Mouse (Mus musculus) cerebellum, adult 2 months (tissue): ENCODE data around the gene Cars.

Experiments used
- CTCF ChIP-seq: fragments of 200-500 bp; IDR thresholded peaks from 2 replicates; pipeline ENCODE4 v1.5.1; 2011; ENCODE audit warnings: low read depth, mild to moderate bottlenecking, control low read depth, low read length, moderate library complexity, borderline replicate concordance; ENCODE audit not compliant: insufficient read depth
- POLR2A ChIP-seq: fragments of 200-500 bp; IDR thresholded peaks from 2 replicates; pipeline ENCODE4 v1.6.1; 2011; ENCODE audit warnings: low read length, control low read depth, borderline replicate concordance; ENCODE audit not compliant: insufficient read depth

DNA sequence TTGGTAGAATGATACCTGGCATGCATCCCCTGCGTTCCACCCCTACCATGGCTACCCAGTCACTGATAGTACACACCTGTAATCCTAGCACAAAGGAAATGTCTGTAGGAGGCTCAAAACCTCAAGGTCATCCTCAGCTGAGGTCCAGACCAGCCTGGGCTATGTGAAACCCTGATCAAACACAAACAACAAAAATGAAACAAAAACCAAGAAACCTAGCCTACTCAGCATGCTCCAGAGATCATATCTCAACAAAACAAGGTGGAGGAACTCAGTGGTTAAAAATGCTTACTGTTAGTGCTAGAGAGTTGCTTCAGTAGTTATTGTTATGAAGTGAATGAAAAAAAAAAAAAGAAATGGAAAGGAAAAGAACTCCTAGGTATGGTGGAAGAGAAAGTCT, 28.6 kb upstream of the Cars start, which contains the start of gene Tnfrsf26:
- TF ChIP-seq CTCF: no peak
- no peak for TF ChIP-seq POLR2A
